Mouse (Mus musculus): Measurements from ENCODE around the gene Iqsec1.

The Iqsec1 gene

DNA sequence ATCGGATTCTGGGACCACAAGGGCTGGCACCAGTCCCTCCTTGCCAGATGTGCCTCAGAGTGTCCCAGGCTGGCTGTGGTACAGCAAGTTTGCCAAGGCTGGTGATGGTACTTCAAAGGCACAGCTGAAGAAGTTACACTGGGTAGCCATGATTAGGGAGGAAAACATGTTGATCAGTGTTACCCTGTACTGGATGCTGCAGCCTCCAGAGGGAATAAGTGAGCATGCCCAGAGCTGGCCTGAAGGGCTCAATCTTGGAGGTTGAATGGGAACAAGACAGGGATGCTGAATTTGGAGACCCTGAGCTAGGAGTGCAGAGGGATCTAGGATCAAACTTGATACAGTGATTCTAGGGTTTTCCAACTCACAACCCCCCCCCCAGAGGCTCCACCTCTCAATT lies 175.0 kb downstream of the Iqsec1 start:
- no peak for DNase-seq (ENCODE audit: low read depth, low spot score)

DNA sequence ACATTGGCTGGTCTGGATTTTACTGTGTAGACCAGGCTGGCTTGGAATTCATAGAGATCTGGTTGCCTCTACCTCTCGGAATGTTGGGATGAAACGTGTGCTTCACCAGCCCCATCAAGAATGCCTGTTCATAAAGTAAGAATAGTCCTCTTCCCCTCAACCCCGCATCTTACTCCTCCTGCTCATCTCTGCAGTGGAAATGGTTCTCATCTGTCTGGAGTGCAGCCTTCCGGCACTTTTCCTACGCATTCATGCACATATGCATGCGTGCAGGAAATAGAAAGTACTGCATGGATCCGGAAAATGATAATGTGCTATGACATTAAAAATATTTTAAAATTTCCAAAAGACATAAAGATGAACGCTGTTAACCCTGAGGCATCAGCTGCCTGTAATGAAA lies 175.9 kb downstream of the Iqsec1 start:
- DNase-seq (ENCODE audit: low read depth, low spot score) = no peak

DNA sequence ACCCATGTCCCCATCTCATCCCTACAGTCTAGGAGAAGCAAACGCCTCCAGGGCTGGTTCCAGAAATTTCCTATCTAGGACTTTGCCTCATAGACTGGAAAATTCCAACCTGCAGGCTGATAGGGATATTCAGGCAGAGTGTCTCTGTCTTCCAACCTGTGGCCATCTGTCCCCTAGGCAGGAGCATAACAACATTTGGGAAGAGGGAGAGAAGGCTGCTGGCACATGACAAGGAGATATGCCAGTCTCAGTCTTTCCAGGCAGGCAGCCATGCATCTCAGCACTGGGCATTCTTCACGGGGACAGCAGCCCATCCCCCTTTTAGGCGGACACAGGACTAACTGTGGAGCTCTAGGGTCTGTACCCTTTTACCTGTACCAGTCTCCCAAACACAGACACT lies 176.4 kb downstream of the Iqsec1 start:
- DNase-seq (ENCODE audit: low read depth, low spot score) = no peak

DNA sequence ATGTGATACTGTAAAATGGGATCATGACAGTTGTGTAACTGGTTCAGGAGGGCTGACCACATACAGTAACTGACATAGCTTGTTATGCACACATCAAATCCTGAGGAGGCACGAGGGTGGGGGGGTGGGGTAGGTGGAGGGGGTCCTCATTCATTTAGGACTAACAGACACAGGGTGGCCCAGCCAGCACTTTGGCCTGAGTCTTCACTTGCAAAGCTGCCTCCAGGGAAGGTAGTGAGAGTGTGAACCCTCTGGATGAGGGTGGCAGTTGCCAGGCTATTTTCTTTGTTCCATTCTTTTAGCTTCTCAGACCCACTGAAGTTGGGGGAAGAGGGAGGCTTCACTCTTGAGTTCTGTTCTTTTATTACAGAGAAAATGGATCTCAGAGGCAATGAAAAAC lies 177.9 kb downstream of the Iqsec1 start:
- no peak for DNase-seq (ENCODE audit: low read depth, low spot score)

DNA sequence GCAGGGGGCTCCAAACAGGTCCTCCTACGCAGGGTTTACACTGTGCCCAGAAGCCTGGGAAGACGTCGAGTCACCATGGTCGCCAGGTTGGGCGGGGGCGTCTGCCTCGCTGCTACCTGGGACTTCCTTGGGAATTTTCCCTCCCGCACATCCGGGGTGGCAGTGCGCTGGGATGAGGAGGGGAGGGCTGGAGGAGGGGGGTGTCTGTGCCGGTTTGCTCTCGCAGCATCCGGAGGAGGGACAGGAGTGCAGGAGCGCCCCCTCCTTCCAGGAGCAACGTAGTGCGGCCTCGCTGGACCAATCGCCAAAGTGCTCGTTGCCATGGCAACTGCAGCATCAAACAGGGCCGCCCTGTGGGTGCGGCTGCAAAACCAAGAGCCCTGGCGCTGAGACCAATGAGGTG lies 178.5 kb downstream of the Iqsec1 start:
- peak; percentile 87 for DNase-seq (ENCODE audit: low read depth, low spot score)

DNA sequence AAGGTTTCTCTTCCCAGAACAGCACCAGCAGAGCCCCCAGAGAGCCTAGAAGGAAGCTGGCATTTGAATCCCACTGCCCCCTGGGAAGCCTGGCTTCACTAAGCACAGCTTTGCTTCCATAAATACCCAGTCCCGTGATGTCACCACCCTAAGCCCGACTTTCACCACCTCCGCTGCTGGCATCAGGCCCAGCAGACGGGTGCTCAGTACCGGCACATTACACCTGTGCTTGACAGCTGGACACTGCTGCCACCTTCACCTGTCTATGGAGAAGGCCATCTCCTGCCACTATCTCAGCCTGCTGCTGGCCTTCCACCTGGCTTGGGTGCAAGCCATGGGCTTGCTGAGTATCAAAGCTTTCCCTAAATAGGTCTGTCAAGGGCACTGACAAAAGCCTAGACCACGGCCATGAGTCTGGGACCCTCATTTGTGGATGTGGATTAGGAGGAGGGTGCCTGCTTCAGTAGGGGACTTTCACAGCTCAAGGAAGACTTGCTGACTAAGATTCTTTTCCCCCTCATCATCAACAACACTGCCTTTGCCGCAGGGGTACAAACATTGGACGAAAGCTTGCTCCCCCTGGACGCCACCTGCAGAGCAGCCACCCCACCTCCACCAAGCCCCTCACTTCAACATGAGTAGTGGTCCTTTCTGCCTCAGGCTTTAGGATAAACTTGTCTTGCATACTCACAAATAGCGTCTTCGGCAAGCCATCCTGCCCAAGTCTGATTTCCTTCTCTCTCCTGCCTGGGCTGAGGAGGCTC lies 179.2 kb downstream of the Iqsec1 start:
- no peak for DNase-seq (ENCODE audit: low read depth, low spot score)

DNA sequence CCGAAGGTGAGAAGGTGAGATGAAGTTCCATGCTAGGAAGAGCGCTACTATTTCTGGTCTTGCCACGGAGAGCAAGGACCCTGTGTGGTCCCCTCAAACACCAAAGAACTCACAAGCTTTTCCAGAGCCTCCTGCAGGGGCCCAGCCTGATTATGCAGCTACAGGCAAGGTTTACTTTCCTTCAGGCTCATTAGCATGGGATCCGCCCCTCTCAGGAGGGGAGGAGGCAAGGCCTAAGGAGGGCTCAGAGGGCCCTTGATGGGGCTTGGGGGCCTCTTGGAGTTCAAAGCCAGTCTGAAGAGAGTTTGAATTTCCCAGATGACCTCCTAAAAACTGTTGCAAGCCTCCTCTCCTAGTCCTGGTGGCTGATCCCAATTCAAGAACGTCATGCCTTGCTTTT lies 179.9 kb downstream of the Iqsec1 start:
- peak; percentile 30 for DNase-seq (ENCODE audit: low read depth, low spot score)

DNA sequence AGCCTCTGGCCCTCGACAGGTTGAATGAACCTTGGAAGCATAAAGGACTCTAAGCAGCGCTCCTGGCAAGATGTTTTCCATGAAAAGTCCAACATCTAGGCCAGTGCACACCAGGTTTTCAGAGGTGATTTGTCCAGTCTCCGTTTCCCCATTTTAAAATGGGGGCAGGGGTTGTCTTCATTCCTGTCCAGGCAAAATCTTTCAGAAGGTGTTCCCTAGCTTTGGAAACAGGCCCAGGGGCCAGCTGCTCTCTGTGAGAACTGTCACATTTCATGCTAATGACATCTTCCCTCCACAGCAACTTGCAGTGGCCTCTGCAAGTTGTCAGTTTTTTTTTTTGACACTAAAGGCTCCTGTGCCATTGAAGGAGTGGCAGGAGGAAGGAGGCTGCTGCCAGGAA lies 180.4 kb downstream of the Iqsec1 start:
- DNase-seq (ENCODE audit: low read depth, low spot score) = no peak

DNA sequence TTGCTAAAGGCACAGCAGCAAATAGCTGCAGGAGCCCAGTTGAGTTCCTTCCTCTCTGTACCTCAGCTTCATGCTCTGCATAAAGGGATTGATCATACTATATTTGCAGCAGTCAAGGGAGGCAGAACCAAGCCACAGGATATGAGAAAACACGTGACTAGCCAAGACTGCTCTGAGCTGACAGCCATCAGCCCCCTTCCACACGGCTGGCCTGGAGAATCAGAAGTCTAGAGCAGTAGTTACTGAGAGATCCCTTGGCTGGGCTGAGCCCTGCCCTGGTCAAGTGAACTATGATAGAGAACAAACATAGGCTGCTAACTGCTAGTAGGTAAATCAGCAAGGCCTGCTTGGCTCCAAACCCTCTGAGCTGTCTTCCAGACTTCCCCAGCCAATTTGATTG lies 180.9 kb downstream of the Iqsec1 start:
- no peak for DNase-seq (ENCODE audit: low read depth, low spot score)

DNA sequence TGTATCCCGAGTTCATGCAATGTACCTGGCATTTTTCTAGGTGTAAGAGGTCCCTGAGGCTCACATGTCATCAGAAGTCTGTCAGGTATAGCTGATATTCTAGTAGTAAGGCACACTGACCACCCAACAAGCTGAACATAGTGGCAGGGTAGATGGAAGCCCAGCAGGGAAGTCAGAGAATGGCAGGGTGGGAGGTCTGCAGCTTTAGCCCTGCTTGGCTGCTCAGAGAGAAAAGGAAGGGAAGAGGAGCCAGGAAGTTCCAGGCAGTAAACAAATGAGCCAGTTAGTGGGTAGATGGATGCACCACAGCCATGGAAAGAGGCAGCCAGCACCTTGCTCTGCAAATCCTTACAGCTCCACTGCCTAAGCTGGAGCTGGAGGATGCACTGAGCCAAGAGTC lies 181.7 kb downstream of the Iqsec1 start:
- no peak for DNase-seq (ENCODE audit: low read depth, low spot score)

DNA sequence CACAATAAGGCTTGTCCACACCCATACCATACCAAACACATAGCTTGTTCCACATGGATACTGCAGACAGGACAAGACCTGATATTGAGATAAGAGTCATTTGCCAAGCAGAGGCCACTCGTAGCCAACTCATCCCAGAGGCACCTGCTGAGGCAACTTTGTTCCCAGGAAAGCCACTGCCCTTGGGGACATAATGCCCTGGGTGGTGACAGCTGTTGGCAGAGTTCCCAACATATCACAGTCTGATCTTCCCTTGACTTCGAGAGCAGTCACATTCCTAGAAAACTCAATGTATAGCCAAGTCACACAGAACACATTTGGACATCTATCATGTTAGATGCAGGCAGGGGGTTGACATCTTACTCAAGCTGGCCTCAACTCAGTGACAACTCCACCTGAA lies 183.4 kb downstream of the Iqsec1 start:
- DNase-seq (ENCODE audit: low read depth, low spot score) = no peak

DNA sequence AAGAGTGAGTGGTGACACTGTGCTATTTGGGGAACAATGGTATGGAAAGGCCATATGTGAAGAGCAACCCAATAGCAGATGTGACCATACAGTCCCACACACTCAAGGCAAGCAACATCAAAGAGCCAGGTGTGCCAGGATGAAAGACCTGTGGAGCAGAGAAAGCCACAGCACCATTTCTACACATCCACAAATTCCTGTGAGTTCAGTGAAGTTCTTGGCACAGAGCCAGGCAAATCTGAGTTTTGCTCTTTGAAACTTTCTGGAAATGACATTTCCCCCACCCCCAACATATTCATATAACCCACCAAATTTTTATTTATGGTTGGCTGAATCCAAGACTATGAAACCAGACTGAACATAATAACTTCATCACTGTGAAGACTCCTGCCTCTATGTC lies 183.8 kb downstream of the Iqsec1 start:
- DNase-seq (ENCODE audit: low read depth, low spot score) = no peak

DNA sequence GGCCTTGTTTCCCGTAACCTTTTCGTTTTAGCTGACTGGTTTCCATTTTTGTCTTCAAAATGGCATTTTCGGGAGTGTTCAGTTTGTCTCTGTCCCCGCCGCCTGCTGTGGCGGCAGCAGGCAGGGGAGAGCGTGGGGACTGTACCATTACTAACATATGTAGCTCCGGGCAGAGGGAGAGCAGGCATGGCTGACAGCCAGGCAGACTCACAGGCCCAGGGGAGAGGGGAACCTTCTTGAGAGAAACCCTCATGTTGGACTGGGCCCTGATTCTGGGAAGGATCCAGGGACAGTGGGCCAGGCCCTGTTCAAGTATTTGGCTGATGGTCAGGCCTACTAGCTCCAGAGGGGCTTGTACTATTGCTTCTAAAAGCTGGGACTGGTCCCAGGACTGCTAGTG lies 185.9 kb downstream of the Iqsec1 start:
- no peak for DNase-seq (ENCODE audit: low read depth, low spot score)

DNA sequence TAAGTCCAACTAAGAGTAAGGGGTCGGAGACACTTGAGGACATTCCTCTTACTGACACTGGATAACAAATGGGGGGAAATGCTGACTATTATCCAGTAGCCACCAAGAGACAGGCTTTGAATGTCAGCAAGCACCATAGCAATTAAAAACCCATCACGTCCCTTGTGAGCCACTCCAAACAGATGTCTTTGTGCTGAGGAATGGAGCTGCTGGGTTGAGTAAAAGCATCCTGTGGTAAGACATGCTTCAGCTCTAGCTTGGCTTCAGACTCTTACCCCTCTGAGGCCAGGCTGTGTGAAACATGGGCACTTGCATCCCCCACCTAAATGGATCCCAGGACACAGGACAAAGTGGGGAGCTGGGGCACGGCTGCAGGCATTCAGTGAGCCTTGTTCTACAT lies 186.4 kb downstream of the Iqsec1 start:
- DNase-seq (ENCODE audit: low read depth, low spot score) = no peak

DNA sequence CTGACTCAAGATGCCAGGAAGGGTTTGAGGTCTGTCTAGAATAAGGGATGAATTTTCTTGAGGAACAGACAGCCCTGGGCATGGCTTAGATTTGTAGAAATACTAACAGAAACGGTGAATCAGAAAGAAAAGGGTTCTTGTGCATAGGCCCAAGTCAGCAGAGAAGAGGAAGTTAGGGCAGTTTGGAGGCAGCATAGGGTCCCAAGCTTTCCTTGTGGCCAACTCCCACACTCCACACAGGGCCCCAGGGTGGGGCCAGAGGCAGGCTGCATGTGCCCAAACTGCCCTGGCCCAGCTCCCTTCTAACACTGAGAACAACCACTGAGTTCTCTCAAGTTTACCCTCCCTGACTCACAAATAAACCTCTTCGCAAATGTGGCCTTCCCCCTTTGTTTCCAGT lies 187.7 kb downstream of the Iqsec1 start:
- DNase-seq (ENCODE audit: low read depth, low spot score) = no peak

DNA sequence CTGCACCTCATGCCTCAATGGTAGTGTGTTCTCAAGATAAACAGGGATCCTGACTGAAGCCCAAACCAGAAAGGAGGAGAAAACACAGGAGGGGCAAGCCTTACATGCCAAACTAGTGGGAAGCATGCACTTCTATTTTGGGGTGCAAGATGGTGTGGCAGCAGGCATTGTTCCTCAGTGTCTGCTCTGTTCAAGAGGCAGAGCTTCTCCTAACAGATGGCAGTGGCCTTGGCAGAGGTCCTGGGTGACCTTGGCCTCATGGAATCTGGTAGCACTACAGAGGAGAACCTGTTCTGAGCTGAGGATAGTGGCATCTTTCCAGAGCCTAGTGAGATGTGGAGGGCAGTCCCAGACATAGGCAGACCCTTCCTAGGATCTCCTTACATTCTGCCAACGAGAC lies 189.4 kb downstream of the Iqsec1 start:
- DNase-seq (ENCODE audit: low read depth, low spot score) = no peak

DNA sequence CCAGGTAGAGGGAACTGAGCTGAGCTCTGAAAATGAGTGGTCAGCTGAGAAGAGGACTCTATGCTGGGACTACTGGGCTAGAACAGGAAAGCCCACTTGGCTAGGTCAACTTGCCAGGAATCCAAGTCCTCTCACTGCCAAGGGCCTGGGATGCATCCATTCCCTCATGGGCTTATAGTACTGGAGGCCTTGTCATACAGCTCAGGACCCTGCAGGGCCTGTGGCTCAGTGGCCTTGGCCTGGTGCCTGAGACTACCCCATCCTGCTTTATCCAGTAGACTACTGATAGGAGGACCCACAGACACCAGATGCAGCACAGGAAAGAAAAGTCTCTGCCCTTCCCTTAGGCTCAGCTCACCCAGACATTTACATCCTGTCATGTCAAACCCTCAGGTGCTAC lies 190.3 kb downstream of the Iqsec1 start:
- DNase-seq (ENCODE audit: low read depth, low spot score) = no peak

DNA sequence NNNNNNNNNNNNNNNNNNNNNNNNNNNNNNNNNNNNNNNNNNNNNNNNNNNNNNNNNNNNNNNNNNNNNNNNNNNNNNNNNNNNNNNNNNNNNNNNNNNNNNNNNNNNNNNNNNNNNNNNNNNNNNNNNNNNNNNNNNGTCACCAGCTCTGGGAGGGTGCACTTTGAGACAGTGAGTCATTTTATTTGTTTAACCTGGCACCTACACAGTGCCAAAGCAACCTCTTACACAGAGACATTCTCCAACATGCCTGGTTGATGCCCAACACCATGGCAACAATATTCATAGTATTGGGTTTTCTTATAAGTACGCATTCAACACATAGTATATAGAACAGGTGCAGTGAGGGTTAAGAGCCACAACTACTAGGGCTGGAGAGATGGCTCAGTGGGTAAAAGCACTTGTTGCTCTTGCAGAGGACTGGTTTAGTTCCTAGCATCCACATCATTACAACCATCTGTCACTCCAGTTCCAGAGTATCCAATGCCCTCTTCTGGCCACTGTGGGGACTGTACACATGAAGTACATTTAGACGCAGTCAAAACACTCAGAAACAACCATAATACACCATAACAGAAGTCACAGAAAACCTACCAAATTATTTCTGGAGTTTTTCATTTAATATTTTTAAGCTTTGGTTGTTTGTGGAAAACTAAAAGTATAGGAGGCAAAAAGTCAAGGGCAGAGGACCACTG lies 191.4 kb downstream of the Iqsec1 start:
- no peak for DNase-seq (ENCODE audit: low read depth, low spot score)

DNA sequence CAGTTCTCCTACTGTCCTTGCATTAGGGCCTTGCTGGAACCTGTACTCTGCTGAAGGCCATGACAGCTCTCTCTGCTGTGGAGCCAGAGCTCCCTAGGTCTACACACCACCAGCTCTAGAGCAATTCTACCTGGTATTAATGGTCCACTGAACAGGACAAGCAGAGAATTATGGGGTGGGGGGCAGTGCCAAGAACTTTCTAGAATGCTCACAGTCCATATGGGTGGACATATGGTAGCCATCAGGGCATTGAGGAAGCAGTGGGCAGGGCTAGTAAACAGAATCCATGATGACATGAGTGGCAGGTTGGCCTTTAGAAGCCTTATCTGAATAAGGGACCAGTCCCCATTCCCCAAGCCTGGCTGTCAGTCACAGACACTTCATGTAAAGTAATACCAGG lies 197.6 kb downstream of the Iqsec1 start:
- DNase-seq (ENCODE audit: low read depth, low spot score) = no peak

DNA sequence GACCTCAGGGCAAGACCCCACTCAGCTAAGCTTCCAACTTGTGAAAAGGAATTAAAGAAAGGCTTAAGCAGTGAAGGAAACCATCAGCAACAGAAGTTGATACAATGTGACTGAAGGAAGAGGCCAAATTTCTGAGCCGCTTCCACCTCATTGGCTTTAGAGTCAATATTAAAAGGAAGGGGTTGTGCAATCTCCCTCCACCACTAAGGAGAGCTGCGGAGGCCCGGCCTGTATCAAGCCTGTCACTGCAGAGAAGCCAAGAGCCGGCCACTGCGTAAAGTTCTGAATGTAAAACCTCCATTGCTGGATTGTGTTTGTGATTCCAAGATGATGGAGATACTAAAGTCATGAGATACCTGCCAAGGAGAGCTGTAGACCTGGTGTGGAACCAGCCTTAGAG lies 199.0 kb downstream of the Iqsec1 start:
- no peak for DNase-seq (ENCODE audit: low read depth, low spot score)

DNA sequence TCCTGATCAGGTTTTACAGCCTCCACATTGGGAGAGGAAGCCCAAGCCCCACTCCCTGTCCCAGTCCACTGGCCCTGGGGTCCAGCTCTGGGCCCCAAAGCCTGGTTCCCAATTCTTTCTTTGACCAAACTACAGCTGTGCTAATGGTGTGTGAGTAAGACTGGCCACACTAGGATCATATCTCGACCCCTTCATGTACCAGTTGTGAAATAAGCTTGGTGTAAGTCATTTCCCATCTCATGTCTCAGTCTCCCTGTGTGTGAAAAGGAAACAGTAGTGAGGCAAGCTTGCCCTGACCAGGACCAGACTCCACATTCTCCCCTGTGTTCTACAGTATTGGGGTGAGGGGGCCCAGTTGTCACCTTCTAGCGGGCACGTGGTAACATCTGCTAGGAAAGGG lies 200.9 kb downstream of the Iqsec1 start:
- no peak for DNase-seq (ENCODE audit: low read depth, low spot score)

DNA sequence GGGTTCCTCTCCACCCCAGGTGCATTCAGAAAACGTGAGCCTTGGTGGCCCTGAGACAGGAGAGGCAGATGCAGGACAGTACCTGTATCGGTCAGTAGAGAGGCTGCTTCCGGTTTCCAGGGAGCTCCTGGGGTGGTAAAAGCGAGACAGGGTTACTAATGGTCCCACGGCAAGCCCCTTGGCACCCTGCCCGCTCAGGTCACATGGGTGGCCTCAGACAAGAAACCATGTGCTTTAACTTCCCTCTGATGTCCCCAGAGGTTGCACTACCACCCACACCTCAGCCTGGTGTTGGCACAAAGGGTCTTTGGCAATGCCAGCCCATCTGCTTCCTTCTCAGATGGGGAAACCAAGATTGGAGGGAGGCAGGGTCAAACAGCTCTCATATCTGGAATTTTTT lies 201.4 kb downstream of the Iqsec1 start:
- DNase-seq (ENCODE audit: low read depth, low spot score) = no peak

DNA sequence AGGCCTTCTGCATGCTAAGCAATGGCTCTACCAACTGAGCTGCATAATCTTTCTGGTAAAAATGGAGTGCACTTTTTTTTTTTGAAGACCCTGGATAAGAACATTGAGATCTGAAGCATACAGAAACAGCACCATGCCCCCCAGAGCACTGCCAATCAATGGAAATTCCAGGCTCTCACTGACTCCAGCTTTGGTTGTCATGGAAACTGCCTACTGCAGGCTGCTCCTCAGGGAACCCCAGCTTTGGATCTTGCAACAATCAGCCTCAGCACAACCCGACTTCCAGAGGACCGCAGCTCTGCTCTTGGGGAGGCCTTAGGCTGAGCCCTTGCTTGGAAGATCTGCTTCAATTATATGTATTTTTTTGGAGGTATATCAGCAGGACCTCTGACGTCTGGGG lies 201.9 kb downstream of the Iqsec1 start:
- DNase-seq (ENCODE audit: low read depth, low spot score) = no peak

DNA sequence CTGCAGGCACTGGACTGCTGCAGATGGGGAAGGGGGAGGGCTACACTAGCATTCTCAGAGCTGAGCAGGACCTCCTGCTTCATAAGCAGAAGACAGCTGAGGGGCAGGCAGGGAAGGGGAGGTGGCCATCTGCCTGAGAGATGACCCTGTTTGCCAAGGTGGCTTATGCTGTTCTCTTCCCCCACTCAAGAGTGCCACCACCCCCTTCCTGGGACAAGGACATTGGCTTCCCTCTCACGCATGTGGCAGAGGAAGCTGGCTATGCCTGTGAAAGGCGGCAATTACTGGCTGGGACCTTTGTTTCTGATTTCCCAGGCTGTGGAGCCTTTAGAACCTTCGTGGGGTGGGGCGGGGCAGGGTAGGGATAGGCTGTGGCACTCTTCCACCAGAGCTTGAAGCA lies 204.5 kb downstream of the Iqsec1 start:
- no peak for DNase-seq (ENCODE audit: low read depth, low spot score)
